Mouse (Mus musculus): ENCODE measurements around the gene Eef1akmt4. TPM values are rescaled to one million over a fixed set of nuclear protein-coding genes. Genes with fewer than 3 reads are reported as not detected.
"Not testable (repeated sequence)": the region's sequence is repeated elsewhere in the genome, so short reads cannot be mapped to it uniquely, and the experiment has no call there.

The Eef1akmt4 gene
- total RNA-seq, 2 experiments from 2014 or later: 4.9 to 5.6 TPM

GRCm38 (mm10) chr16:20621991-20622685 lies 10.7 kb downstream of the Eef1akmt4 start:
- DNase-seq: peak; percentile 43 to 58
- intact Hi-C loops (cut with DNase I): no loop called here

- no peak for DNase-seq
- intact Hi-C loops (cut with DNase I): no loop called here
These were observed 11.8 kb downstream of the Eef1akmt4 start for GRCm38 (mm10) chr16:20623211-20623610.

- intact Hi-C loops (cut with DNase I): no loop called here
- no peak for DNase-seq
These were observed 17.5 kb downstream of the Eef1akmt4 start for GRCm38 (mm10) chr16:20628871-20629391.

GRCm38 (mm10) chr16:20629731-20630634 lies 18.6 kb downstream of the Eef1akmt4 start, which contains the start of gene Ece2:
Ece2 (plus strand) TSS chr16:20629828.
- intact Hi-C loops (cut with DNase I): no loop called here
- peak; percentile 6 to 15 for DNase-seq

- DNase-seq: no peak
- intact Hi-C loops (cut with DNase I): no loop called here
These were observed 26.0 kb downstream of the Eef1akmt4 start for GRCm38 (mm10) chr16:20637410-20637809.

- intact Hi-C loops (cut with DNase I): no loop called here
- no peak for DNase-seq
These were observed 27.0 kb downstream of the Eef1akmt4 start for GRCm38 (mm10) chr16:20638367-20638766.

GRCm38 (mm10) chr16:20642161-20642560 lies 30.8 kb downstream of the Eef1akmt4 start:
- peak; percentile 79 to 81 for DNase-seq
- intact Hi-C loops (cut with DNase I): loop anchor here (2.0 to 10.0 kb wide), 2 partner anchors 143 to 217 kb away; partner anchors contain the start of genes Abcc5 and Eif2b5

GRCm38 (mm10) chr16:20643911-20644310 lies 32.5 kb downstream of the Eef1akmt4 start:
- no peak for DNase-seq
- intact Hi-C loops (cut with DNase I): loop anchor here (2.0 to 10.0 kb wide), 2 partner anchors 145 to 219 kb away; partner anchors contain the start of genes Abcc5 and Eif2b5

- DNase-seq: peak; percentile 97 to 99
- intact Hi-C loops (cut with DNase I): loop anchor here (2.0 kb wide), 1 partner anchor 41 kb away; the partner anchor contains the start of genes Alg3, Eef1akmt4 and Gm49333
These were observed 39.9 kb downstream of the Eef1akmt4 start, which contains the start of gene Psmd2 for GRCm38 (mm10) chr16:20651076-20651946. Psmd2 (plus strand) TSS chr16:20651652.

GRCm38 (mm10) chr16:20651947-20652310 lies 40.5 kb downstream of the Eef1akmt4 start:
- intact Hi-C loops (cut with DNase I): loop anchor here (2.0 kb wide), 1 partner anchor 41 kb away; the partner anchor contains the start of genes Alg3, Eef1akmt4 and Gm49333
- no peak for DNase-seq

- no peak for DNase-seq
- intact Hi-C loops (cut with DNase I): no loop called here
These were observed 41.9 kb downstream of the Eef1akmt4 start for GRCm38 (mm10) chr16:20653315-20653714.

- no peak for DNase-seq
- intact Hi-C loops (cut with DNase I): no loop called here
These were observed 46.3 kb downstream of the Eef1akmt4 start for GRCm38 (mm10) chr16:20657661-20658060.

- DNase-seq; intact Hi-C loops (cut with DNase I): not testable (repeated sequence)
These were observed 56.6 kb downstream of the Eef1akmt4 start, which contains the start of gene Eif4g1 for GRCm38 (mm10) chr16:20668013-20668412. Eif4g1 (plus strand) TSS chr16:20668313.

Small RNA genes lying within 50 kb of the gene (microRNA-seq; reads per million reads assigned to microRNA genes)
- 3.2 to 279 reads per million in 2 experiments for gene Mir1224

Other genes starting within 250 kb of the Eef1akmt4 start
- 10 to 100 TPM; 42.0 to 43.3 TPM for gene Abcc5, start 185.2 kb upstream of the Eef1akmt4 start, total RNA-seq (2021)
- 10 to 100 TPM; 49.7 to 50.4 TPM for gene Eif2b5, start 112.8 kb upstream of the Eef1akmt4 start, total RNA-seq (2021)
- gene Dvl3, start 94.6 kb upstream of the Eef1akmt4 start, total RNA-seq (2021): 10 to 100 TPM; 51.1 to 51.7 TPM
- 100 to 1,000 TPM; 218 to 220 TPM for gene Ap2m1, start 76.1 kb upstream of the Eef1akmt4 start, total RNA-seq (2021)
- 10 to 100 TPM; 69.1 to 72.7 TPM for gene Abcf3, start 63.0 kb upstream of the Eef1akmt4 start, total RNA-seq (2021)
- gene Vwa5b2, start 22.1 kb upstream of the Eef1akmt4 start, total RNA-seq (2021): not detected
- under 1 TPM in 1 of 2 experiments, not detected in 1; 0.29 TPM for gene Gm49333, start within 50 bp of the Eef1akmt4 start, total RNA-seq (2021)
- 10 to 100 TPM; 10.4 to 10.5 TPM for gene Alg3, start 142 bp downstream of the Eef1akmt4 start, total RNA-seq (2021)
- under 1 TPM; 0.73 to 0.79 TPM for gene Camk2n2, start 9.7 kb downstream of the Eef1akmt4 start, total RNA-seq (2021)
- under 1 TPM; 0.34 to 0.86 TPM for gene Ece2, start 18.2 kb downstream of the Eef1akmt4 start, total RNA-seq (2021)
- 100 to 1,000 TPM; 191 to 193 TPM for gene Psmd2, start 40.1 kb downstream of the Eef1akmt4 start, total RNA-seq (2021)
- gene Eif4g1, start 56.7 kb downstream of the Eef1akmt4 start, total RNA-seq (2021): 100 to 1,000 TPM; 329 to 343 TPM
- 10 to 100 TPM; 26.6 to 29.8 TPM for gene Fam131a, start 81.6 kb downstream of the Eef1akmt4 start, total RNA-seq (2021)
- gene Polr2h, start 106.1 kb downstream of the Eef1akmt4 start, total RNA-seq (2021): 10 to 100 TPM; 10.2 TPM
- 1 to 10 TPM; 2.2 to 2.4 TPM for gene Clcn2, start 106.2 kb downstream of the Eef1akmt4 start, total RNA-seq (2021)
- 1 to 10 TPM; 2.4 to 2.5 TPM for gene Chrd, start 121.5 kb downstream of the Eef1akmt4 start, total RNA-seq (2021)
- gene Thpo, start 122.9 kb downstream of the Eef1akmt4 start, total RNA-seq (2021): under 1 TPM; 0.15 to 0.36 TPM